Mouse (Mus musculus) lung, postnatal 14 days (tissue): Measurements from ENCODE around the gene Atp2a1.
A peak's percentile ranks its signal among the peaks of the same experiment; 100 is the strongest.
"Not testable (repeated sequence)": the region's sequence is repeated elsewhere in the genome, so short reads cannot be mapped to it uniquely, and the experiment has no call there.

ENCODE experiments used
- DNase-seq: peaks from one replicate; pipeline ENCODE4 v3.0.0; 2021

Atp2a1 gene

DNA sequence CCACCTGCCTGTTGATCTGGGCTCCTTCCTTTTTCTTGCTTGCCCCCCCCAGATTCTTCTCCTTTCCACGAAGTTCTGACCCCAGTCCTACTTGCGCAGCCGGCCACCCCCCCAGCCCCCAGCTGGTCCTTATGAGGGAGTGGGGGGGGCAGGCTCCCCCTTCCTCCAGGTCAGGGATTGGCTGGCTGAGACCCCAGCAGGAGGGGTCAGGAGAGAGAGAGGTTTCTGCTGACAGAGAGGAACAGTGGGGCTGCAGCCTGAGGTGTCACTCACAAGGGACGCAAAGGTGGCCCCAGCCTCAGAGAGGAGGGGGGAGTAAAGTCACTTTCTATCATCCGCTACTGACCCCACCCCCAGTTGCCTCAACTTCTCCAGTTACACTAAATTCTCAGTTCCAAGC, at the start of gene Atp2a1:
Atp2a1 (minus strand) TSS at position 105 of the 400 bp plus-strand sequence.
- DNase-seq, result no peak

GRCm38 (mm10) chr7:126511287-126511686, 48.4 kb upstream of the Atp2a1 start:
- no peak for DNase-seq

DNA sequence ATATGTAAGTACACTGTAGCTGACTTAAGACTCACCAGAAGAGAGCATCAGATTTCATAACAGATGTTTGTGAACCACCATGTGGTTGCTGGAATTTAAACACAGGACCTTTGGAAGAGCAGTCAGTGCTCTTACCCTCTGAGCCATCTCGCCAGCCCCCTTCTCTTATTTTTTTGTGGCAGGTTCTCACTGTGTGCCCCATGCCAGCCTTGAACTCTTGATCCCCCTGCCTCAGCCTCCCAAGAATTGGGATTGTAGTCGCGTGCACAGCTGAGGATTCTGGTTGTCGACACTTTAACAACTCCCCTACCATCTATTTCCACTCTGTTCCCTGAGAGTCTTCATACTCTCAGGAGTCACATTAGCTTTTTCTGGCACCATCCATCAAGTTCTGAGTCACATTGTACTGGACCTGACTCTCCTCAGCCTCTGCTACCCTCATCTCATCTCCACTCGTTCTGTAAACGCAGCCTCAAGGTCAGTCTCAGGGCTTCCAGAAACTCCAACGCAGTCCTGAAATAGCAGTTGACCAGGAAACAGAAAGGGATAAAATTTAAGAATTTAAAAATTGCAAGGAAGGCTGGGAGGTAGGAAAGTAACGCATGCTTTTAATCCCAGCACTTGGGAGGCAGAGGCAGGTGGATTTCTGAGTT, 44.3 kb upstream of the Atp2a1 start:
- no peak for DNase-seq

- DNase-seq, result no peak
Observed at GRCm38 (mm10) chr7:126504913-126505312, 42.0 kb upstream of the Atp2a1 start.

GRCm38 (mm10) chr7:126503273-126503878, 40.5 kb upstream of the Atp2a1 start, which contains the start of gene Atxn2l:
Atxn2l (minus strand) TSS chr7:126503437.
- DNase-seq, result peak; percentile 99

DNA sequence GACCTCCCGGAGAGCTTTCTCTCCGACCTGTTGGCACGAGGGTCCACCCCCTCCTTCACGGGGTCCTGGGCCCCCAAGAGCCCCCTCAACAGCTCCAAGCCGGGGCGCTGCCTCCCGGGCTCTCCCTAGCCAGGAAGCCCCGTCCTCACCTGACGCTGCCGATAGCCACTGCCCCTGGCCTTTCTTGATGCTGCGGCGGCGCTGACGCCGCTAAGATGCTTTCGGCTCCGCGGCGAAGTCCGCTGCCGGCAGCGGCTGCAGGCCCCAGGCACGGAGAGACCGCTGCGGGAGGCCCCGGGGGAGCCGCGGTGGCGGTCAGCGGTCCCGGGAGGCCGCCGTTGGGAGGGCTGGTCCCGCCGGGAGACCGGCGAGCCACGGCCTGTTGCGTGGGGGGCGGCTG, 39.8 kb upstream of the Atp2a1 start:
- no peak for DNase-seq

DNA sequence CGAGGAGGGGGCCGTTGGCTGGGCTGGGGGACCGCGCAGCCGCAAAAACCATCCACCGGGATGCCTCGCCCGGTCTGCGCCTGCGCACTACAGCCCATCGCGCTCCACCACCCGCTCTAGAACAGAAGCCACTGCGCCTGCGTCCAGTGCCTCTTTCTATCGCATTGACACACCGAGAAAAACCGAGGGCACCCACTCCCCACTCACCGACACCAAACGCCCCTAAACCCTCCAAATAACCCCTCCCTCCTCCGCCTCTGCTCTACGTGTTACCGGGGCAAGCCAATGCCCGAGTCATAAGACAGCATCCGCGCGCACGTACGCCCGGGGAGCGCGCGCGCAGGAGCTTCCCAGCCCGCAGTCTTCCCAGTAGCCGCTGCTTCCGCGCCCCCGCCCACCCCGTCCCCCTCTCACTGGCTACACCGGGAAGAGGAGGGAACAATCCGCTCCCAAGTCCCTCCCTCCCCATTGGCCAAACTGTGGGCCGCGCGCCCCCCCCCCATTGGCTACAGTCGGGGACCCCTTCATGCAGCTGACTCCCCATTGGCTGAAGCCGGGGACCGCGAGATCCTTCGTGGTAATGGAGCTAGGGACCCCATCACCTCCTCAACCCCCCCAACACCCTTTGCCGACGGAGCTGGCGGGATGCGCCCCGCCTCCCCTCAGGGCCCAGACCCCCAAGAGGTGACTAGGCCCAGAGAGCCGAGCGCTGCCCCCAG, 39.3 kb upstream of the Atp2a1 start:
- DNase-seq, result peak; percentile 94

DNA sequence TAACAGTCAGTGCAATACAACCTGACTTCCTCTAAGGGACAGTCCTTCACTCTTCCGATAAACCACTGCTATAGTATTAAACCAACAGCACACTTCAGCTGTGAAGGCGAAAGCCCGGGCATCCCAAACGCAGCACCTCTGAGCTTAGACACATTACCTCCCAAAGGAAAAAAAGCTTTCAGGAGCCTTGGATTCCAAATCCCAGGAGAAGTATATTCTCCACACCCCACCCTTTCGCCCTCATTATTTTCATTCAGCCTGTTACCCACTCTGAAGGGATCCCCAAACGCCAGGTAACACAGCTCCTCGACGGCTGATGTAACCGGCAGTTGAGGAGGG, 38.7 kb upstream of the Atp2a1 start:
- DNase-seq, result no peak

- DNase-seq, result no peak
Observed at GRCm38 (mm10) chr7:126499416-126499815, 36.5 kb upstream of the Atp2a1 start.

DNA sequence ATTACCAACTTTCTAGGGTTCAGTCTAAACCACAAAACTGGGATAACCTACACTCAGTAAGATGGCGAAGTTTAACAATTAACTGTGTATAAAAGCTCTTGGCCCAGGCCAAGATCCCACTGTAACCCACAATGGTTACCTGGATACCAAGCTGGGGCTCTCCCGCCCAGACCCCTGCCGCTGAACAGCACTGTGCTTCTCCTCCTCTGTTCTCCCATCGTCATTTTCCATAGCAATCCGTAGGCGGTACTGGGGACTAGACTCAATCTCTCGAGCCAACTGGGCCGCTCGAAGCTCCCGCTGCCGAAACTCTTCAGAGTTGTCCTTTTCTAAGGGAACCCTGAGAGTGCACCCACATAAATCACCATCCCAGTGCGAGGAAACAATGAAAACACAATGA, 35.1 kb upstream of the Atp2a1 start:
- DNase-seq, result no peak

GRCm38 (mm10) chr7:126496475-126496874, 33.6 kb upstream of the Atp2a1 start:
- DNase-seq, result no peak

DNA sequence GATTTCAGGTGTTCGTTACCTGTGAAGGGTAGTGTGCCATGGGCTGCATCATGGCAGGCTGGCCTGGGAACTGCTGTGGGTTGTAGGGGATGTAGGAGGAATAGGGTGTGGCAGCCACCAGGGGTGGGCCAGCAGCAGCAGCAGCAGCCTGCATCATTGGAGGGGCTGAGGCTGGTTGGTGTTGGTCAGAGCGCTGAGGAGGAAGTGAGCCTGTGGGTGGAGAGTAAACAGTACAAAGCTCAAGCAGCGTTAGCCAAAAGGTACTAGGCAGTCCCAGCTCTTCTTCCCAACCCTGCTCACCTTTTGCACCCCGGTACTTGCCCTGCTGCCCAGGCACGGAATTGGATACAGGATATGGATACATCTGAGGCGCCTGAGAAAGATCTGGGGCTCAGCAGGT, 31.2 kb upstream of the Atp2a1 start:
- no peak for DNase-seq

DNA sequence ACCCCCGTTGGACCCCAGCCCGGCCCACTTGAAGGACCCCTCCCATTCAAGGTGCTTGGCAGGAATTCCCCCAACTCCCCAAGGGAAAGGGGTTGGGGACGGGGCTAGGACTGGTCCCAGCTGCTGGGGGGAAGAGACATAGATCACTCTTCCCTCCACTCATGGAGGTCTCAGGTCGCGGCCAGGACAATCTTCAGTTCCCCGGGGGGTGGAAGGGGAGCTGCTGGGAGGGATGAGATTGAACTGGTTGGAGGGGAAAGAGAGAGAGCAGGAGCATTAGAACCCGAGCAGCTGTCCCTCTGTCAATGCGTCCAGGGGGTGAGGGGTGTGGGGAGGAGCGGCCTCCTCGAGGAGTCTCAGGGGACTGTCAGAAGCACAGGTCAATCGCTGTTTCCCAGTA, 29.1 kb upstream of the Atp2a1 start:
- no peak for DNase-seq

- no peak for DNase-seq
Observed at GRCm38 (mm10) chr7:126491005-126491404, 28.1 kb upstream of the Atp2a1 start.

DNA sequence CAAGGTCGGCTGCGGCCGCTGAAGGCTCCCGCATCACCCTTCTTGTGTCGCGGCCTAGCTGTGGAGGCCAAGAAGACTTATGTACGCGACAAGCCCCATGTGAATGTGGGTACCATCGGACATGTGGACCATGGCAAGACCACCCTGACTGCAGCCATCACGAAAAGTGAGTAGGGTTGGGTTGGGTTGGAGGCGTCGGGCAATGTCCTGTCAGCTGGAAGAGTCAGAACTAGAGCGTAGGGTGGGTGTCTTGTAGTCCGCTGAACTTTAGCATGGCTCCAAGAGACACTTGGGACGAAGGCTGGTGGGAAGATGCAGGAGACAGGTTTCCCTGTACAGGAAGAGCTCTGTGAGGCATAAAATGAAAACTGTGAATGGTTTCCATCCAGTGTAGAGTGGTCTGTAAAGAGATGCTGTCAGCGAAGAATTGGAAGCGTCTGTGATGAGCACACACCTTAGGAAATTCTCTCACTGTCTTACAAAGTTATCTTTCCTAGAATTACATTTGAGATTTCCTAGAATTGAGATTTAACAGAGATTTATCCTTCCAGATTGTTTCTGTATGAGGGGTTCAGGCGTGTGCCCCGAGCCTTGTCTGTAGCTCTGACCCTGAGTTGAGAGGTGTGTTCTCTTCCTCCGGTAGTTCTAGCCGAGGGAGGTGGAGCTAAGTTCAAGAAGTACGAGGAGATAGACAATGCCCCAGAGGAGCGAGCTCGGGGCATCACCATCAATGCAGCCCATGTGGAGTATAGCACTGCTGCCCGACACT, 24.9 kb upstream of the Atp2a1 start:
- not testable (repeated sequence) for DNase-seq

- DNase-seq, result peak; percentile 93
Observed at GRCm38 (mm10) chr7:126487052-126487483, 24.2 kb upstream of the Atp2a1 start, which contains the start of gene Tufm. Tufm (plus strand) TSS chr7:126487361.

GRCm38 (mm10) chr7:126482392-126482871, 19.5 kb upstream of the Atp2a1 start:
- peak; percentile 89 for DNase-seq

DNA sequence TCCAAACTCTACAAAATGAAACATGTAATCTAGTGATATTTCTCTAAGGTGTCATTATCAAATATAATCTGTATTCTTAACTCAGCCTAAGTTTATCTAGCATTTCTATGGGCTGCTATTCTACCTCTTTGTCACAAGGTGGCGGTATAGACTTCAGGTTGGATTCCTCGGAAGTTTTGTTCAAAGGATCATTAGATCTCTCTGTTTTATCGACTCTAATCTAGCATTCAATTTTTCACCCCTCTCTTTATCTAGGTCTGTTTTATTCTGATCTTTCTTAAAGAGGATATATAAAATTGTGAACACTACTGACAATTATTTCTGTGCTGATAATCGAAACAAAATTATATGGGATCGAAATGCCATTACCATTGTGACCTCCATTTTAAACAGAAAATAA, 18.8 kb upstream of the Atp2a1 start:
- no peak for DNase-seq

- DNase-seq, result peak; percentile 86
Observed at GRCm38 (mm10) chr7:126474993-126475581, 12.2 kb upstream of the Atp2a1 start, which contains the start of gene Sh2b1. Sh2b1 (minus strand) TSS chr7:126475424.

DNA sequence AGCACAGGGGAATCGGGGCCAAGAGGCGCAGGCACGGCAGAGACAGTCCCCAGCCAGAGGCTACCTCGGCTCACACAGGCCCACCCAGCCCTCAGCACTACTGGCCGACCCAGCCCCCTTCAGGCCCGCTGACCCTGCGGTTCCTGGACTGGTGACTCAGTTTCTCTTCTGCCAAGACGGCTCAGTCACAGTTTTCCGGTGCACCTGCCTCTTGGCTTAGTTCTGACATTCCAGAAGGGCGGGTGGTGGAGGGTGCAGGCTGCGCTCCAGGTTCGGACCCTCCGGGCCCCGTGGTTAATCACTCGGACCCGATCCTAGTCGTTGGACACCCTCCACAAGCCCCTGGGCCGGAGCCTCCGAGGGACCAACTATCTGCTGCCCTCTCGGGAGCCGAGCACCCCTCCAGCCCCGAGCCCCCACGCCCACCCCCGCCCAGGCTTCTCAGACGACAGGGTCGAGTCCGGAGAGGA, 11.6 kb upstream of the Atp2a1 start:
- no peak for DNase-seq

- no peak for DNase-seq
Observed at GRCm38 (mm10) chr7:126473470-126474086, 10.7 kb upstream of the Atp2a1 start.

DNA sequence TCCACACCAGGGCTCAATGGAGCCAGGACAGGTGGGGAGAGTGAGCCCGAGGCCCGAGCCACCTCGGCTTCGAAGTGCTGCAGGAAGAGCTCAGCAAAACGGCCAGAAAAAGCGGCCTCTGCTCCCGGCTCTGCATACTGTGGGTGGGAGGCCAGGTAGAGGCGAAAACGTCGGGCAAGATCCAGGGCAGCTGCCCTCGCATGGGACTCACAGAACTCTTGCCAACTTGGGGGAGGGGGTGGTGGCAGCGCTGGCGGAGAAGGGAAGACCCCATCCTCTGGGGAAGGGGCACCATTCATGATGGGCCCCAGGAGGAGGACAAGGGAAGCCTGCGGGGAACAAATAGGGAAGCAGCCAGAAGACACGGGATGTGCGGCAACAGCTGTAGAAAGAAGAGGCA, 9.8 kb upstream of the Atp2a1 start:
- DNase-seq, result no peak
